Mouse (Mus musculus): ENCODE measurements around the gene Olfr750. TPM values are rescaled to one million over a fixed set of nuclear protein-coding genes. Genes with fewer than 3 reads are reported as not detected.

Olfr750 gene
- total and polyA plus RNA-seq, 2 experiments from 2014 or later = 0.05 TPM; not detected in 1

- Histone ChIP-seq H3K4me1 (ENCODE audit: insufficient read depth, low read length) (no peaks in the 10 kb centered on the region), H3K36me3 (ENCODE audit: insufficient read depth, low read length) (no peaks in the 10 kb centered on the region), H3K4me3 (ENCODE audit: low read length) (peak overlapping the region; percentile 63), H3K9ac (replicated peaks; ENCODE audit: low read length) (peak overlapping the region; percentile 55), H3K9me3 (ENCODE audit: low read length) (no peaks in the 10 kb centered on the region), H3K4me2 (ENCODE audit: low read depth, low read length) (peak overlapping the region; percentile 75), H3K27ac (peak overlapping the region; percentile 84; the same call in 1 of the 2 replicates), H3K27me3 (ENCODE audit: insufficient read depth, low read length) (no peaks in the 10 kb centered on the region)
- under 1% methylated on average over 23 of the region's 23 CpGs for WGBS
- no peak for TF ChIP-seq CTCF (IDR thresholded peaks at IDR 0.05; ENCODE audit: low read depth)
- DNase-seq (ENCODE audit: low spot score) (peak; percentile 84), ATAC-seq (peak; percentile 30)
These were observed 14.1 kb upstream of the Olfr750 start for GRCm38 (mm10) chr14:51088166-51088969.

- DNase-seq (ENCODE audit: low spot score) (peak; percentile 39), ATAC-seq (no peak)
- Histone ChIP-seq H3K9me3 (ENCODE audit: low read length) (no peaks in the 10 kb centered on the region), H3K27ac (peak overlapping the region; percentile 84; the same call in 1 of the 2 replicates), H3K27me3 (ENCODE audit: insufficient read depth, low read length) (no peaks in the 10 kb centered on the region), H3K4me3 (ENCODE audit: low read length) (peak overlapping the region; percentile 63), H3K9ac (replicated peaks; ENCODE audit: low read length) (no peak overlapping the region; the same call in 1 of the 2 replicates), H3K36me3 (ENCODE audit: insufficient read depth, low read length) (no peaks in the 10 kb centered on the region), H3K4me1 (ENCODE audit: insufficient read depth, low read length) (no peaks in the 10 kb centered on the region), H3K4me2 (ENCODE audit: low read depth, low read length) (peak overlapping the region; percentile 75)
- WGBS = 11% methylated on average over 9 of the region's 9 CpGs
- no peak for TF ChIP-seq CTCF (IDR thresholded peaks at IDR 0.05; ENCODE audit: low read depth)
These were observed 13.5 kb upstream of the Olfr750 start for GRCm38 (mm10) chr14:51087762-51088161.

- Histone ChIP-seq H3K9ac (replicated peaks; ENCODE audit: low read length) (no peak overlapping the region), H3K4me1 (ENCODE audit: insufficient read depth, low read length) (no peaks in the 10 kb centered on the region), H3K4me2 (ENCODE audit: low read depth, low read length) (no peak overlapping the region), H3K9me3 (ENCODE audit: low read length) (no peaks in the 10 kb centered on the region), H3K27me3 (ENCODE audit: insufficient read depth, low read length) (no peaks in the 10 kb centered on the region), H3K36me3 (ENCODE audit: insufficient read depth, low read length) (no peaks in the 10 kb centered on the region), H3K4me3 (ENCODE audit: low read length) (no peak overlapping the region), H3K27ac (no peak overlapping the region)
- ATAC-seq (no peak), DNase-seq (ENCODE audit: low spot score) (no peak)
- no peak for TF ChIP-seq CTCF (IDR thresholded peaks at IDR 0.05; ENCODE audit: low read depth)
- WGBS = 89% methylated on average over 4 of the region's 4 CpGs
These were observed 11.7 kb upstream of the Olfr750 start for GRCm38 (mm10) chr14:51085911-51086310.

- no peaks in the 10 kb centered on the region for H3K36me3 ChIP-seq (ENCODE audit: insufficient read depth, low read length)
These were observed 10.9 kb upstream of the Olfr750 start for GRCm38 (mm10) chr14:51085086-51085485.

GRCm38 (mm10) chr14:51083805-51084204 is 9.6 kb upstream of the Olfr750 start:
- H3K4me3 ChIP-seq (ENCODE audit: low read length) = peak overlapping the region; percentile 56
- ATAC-seq (no peak), DNase-seq (ENCODE audit: low spot score) (no peak)
- H3K4me1 ChIP-seq (ENCODE audit: insufficient read depth, low read length) = no peaks in the 10 kb centered on the region
- WGBS = 10% methylated on average over 7 of the region's 7 CpGs
- TF ChIP-seq CTCF (IDR thresholded peaks at IDR 0.05; ENCODE audit: low read depth) = no peak
- no peak overlapping the region for H3K9ac ChIP-seq (replicated peaks; ENCODE audit: low read length)
- H3K9me3 ChIP-seq (ENCODE audit: low read length) = no peaks in the 10 kb centered on the region
- H3K4me2 ChIP-seq (ENCODE audit: low read depth, low read length) = peak overlapping the region; percentile 78
- H3K27me3 ChIP-seq (ENCODE audit: insufficient read depth, low read length) = no peaks in the 10 kb centered on the region
- H3K36me3 ChIP-seq (ENCODE audit: insufficient read depth, low read length) = no peaks in the 10 kb centered on the region
- H3K27ac ChIP-seq = no peak overlapping the region

More at GRCm38 (mm10) chr14:51085086-51085485, 10.9 kb upstream of the Olfr750 start:
- TF ChIP-seq CTCF (IDR thresholded peaks at IDR 0.05; ENCODE audit: low read depth) = no peak
- H3K4me2 ChIP-seq (ENCODE audit: low read depth, low read length) = no peak overlapping the region
- no peak overlapping the region for H3K4me3 ChIP-seq (ENCODE audit: low read length)
- no peak overlapping the region for H3K9ac ChIP-seq (replicated peaks; ENCODE audit: low read length)
- no peak overlapping the region for H3K27ac ChIP-seq
- DNase-seq (ENCODE audit: low spot score) (no peak), ATAC-seq (no peak)
- no peaks in the 10 kb centered on the region for H3K27me3 ChIP-seq (ENCODE audit: insufficient read depth, low read length)
- H3K4me1 ChIP-seq (ENCODE audit: insufficient read depth, low read length) = no peaks in the 10 kb centered on the region
- WGBS = 90% methylated on average over 2 of the region's 2 CpGs
- H3K9me3 ChIP-seq (ENCODE audit: low read length) = no peaks in the 10 kb centered on the region

- DNase-seq (ENCODE audit: low spot score) (peak; percentile 60), ATAC-seq (peak; percentile 82)
- H3K27ac ChIP-seq = peak overlapping the region; percentile 34; the same call in 1 of the 2 replicates
- no peaks in the 10 kb centered on the region for H3K4me1 ChIP-seq (ENCODE audit: insufficient read depth, low read length)
- peak overlapping the region; percentile 78 for H3K4me2 ChIP-seq (ENCODE audit: low read depth, low read length)
- no peaks in the 10 kb centered on the region for H3K36me3 ChIP-seq (ENCODE audit: insufficient read depth, low read length)
- H3K9me3 ChIP-seq (ENCODE audit: low read length) = no peaks in the 10 kb centered on the region
- peak overlapping the region; percentile 51 for H3K9ac ChIP-seq (replicated peaks; ENCODE audit: low read length)
- H3K4me3 ChIP-seq (ENCODE audit: low read length) = peak overlapping the region; percentile 56
- no peaks in the 10 kb centered on the region for H3K27me3 ChIP-seq (ENCODE audit: insufficient read depth, low read length)
- 2% methylated on average over 40 of the region's 40 CpGs for WGBS
- no peak for TF ChIP-seq CTCF (IDR thresholded peaks at IDR 0.05; ENCODE audit: low read depth)
These were observed 8.7 kb upstream of the Olfr750 start for GRCm38 (mm10) chr14:51082599-51083581.

All from hindbrain, postnatal 0 days (tissue).